Comparison of ENCODE assay signal across 25 mouse cellular contexts in the genomic region with DNA sequence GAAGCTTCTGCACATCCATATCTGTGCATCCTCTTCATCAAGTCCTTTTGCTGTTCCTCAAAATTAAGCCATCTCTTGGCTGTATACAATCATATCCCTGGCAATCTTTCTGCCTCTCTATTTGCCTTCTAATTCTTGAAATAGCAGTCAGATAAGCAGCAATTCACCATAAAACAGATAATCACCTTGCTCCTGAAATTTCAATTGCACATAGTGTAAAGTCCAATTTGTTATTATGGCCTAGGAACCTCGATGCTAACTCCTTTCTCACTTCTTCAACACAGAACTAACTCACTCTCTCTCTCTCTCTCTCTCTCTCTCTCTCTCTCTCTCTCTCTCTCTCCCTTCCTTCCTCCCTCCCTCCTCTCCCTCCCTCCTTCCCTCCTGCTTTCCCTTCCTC.
"Had no signal": no experiment of that assay in that cellular context is flagged by ENCODE, and none has a peak within 500 bp of the region (broad histone marks: within the 10 kb centered on the region; RNA-seq: fewer than 3 reads in every experiment).

No protein-coding gene starts in this region.

- H3K4me2 ChIP-seq: heart, embryonic 11.5 days; heart, embryonic 12.5 days; heart, embryonic 13.5 days; heart, embryonic 15.5 days; hindbrain, embryonic 12.5 days; hindbrain, embryonic 13.5 days; hindbrain, embryonic 14.5 days; hindbrain, embryonic 15.5 days; kidney, embryonic 15.5 days had no signal

- H3K27ac ChIP-seq: heart, embryonic 10.5 days; heart, embryonic 13.5 days; heart, embryonic 15.5 days; hindbrain, embryonic 10.5 days; hindbrain, embryonic 12.5 days; hindbrain, embryonic 13.5 days; hindbrain, embryonic 14.5 days; hindbrain, embryonic 15.5 days; hindbrain, postnatal 0 days; kidney, embryonic 15.5 days; kidney, postnatal 0 days; layer of hippocampus, adult 2 months; left cerebral cortex, adult 2 months had no signal

- H3K9me3 ChIP-seq: heart, embryonic 10.5 days; heart, embryonic 12.5 days; heart, embryonic 13.5 days; heart, embryonic 15.5 days; hindbrain, embryonic 10.5 days; hindbrain, embryonic 12.5 days; hindbrain, embryonic 13.5 days; hindbrain, embryonic 15.5 days; kidney, embryonic 15.5 days had no signal

- DNase-seq: heart, postnatal 10 days; heart, postnatal 14 days; heart, postnatal 36 days; heart, postnatal 4 days; kidney, adult 18-20 months; kidney, postnatal 4 days; layer of hippocampus, adult 9-11 months; layer of hippocampus, postnatal 36 days had no signal

- H3K36me3 ChIP-seq: heart, embryonic 10.5 days; heart, embryonic 12.5 days; heart, embryonic 13.5 days; heart, embryonic 15.5 days; hindbrain, embryonic 10.5 days; hindbrain, embryonic 12.5 days; hindbrain, embryonic 13.5 days; hindbrain, embryonic 15.5 days; kidney, embryonic 15.5 days had no signal

- H3K4me3 ChIP-seq: heart, embryonic 10.5 days; heart, embryonic 12.5 days; heart, embryonic 13.5 days; heart, embryonic 15.5 days; hindbrain, embryonic 10.5 days; hindbrain, embryonic 12.5 days; hindbrain, embryonic 13.5 days; hindbrain, embryonic 15.5 days; kidney, embryonic 15.5 days; layer of hippocampus, adult 2 months; left cerebral cortex, adult 2 months had no signal

- H3K4me1 ChIP-seq: heart, embryonic 10.5 days; heart, embryonic 12.5 days; heart, embryonic 13.5 days; heart, embryonic 15.5 days; hindbrain, embryonic 10.5 days; hindbrain, embryonic 12.5 days; hindbrain, embryonic 13.5 days; hindbrain, embryonic 15.5 days; kidney, embryonic 15.5 days had no signal

- H3K27me3 ChIP-seq: heart, embryonic 12.5 days; heart, embryonic 13.5 days; heart, embryonic 15.5 days; hindbrain, embryonic 12.5 days; hindbrain, embryonic 13.5 days; hindbrain, embryonic 15.5 days; kidney, embryonic 15.5 days had no signal

- ATAC-seq: hindbrain, embryonic 16.5 days; hindbrain, postnatal 0 days; inflammation-experienced regulatory T-cells, adult 6 months had no signal

- H3K9ac ChIP-seq: heart, embryonic 12.5 days; heart, embryonic 13.5 days; heart, embryonic 15.5 days; hindbrain, embryonic 12.5 days; hindbrain, embryonic 13.5 days; hindbrain, embryonic 14.5 days; hindbrain, embryonic 15.5 days; kidney, embryonic 15.5 days had no signal
